Mouse (Mus musculus): ENCODE results near the gene Dcdc2a.

DNA sequence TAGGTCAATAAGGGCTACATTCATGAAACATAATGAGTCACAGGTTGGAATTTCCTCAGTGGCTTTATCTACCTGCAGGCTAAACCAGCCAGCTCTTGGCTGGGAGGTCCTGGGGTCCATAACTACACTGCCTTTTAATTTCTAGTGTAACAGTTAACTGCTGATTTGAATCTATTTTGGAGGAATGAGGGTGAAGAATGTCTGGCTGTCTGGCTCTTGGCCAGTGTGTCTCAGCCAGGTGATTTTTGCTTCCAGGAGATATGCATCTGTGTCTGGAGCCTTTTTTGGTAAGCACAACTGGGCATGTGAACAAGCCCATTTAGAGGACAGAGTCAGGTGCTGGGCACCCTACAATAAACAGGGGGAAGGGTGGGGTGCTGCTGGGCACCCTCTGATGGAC lies 49.9 kb downstream of the Dcdc2a start:
- TF ChIP-seq CTCF (IDR thresholded peaks at IDR 0.05; ENCODE audit: extremely low read depth, insufficient read length, insufficient replicate concordance, low read depth, low read length) (no peak), POLR2A (IDR thresholded peaks at IDR 0.05; ENCODE audit: low read depth, low read length) (no peak)

Measured in small intestine, adult 2 months (tissue).